Mouse (Mus musculus) left cerebral cortex, postnatal 4 days (tissue): ENCODE measurements at regions not wholly inside any gene's neighbourhood (a gene's known extent, or its start where the extent isn't known, plus 50 kb on each side); places are given as distances from the start of the nearest gene placed in this dataset.

Experiments
- DNase-seq: peaks from one replicate; pipeline ENCODE4 v3.0.0-alpha.2; 2022
- intact Hi-C: fragments of 180-260 bp; cut with DNase I; formaldehyde crosslinking; loops from one replicate; pipeline ENCODE4 v1.15.1; 2025

DNA sequence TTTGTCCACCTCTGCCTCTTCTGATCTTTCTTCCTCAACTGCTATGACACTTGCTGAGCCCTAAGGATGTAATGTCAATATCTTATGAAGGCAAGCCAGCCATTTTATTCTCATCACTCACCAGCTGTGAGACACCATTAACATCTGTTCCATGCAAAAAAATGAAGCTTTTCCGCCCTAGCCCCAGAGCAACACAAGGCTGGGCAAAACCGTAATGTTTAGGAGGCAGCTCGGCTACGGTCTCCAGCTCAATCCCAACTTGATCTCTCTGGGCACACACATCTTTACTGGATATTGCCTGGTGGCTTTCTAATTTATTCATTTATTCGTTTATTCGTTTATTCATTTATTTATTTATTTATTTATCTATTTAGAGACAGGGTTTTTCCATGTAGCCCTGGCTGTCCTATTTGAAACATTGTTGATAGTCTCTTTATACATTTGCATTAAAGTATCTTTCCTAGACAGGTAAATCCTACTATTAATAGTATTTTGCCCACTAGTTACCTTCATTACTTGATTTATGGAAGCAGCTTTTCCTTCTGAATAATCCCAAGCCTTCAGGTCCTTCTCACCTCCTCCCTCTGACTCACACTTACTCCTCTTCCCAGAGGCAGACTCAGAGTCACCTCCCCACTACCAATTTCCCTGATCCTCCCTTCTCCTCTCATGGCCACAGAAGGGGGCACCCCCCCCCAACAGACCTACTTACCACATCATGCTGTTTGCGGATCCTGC is 99.9 kb upstream of the Cpm start:
- intact Hi-C loops: no loop called here
- DNase-seq: no peak

DNA sequence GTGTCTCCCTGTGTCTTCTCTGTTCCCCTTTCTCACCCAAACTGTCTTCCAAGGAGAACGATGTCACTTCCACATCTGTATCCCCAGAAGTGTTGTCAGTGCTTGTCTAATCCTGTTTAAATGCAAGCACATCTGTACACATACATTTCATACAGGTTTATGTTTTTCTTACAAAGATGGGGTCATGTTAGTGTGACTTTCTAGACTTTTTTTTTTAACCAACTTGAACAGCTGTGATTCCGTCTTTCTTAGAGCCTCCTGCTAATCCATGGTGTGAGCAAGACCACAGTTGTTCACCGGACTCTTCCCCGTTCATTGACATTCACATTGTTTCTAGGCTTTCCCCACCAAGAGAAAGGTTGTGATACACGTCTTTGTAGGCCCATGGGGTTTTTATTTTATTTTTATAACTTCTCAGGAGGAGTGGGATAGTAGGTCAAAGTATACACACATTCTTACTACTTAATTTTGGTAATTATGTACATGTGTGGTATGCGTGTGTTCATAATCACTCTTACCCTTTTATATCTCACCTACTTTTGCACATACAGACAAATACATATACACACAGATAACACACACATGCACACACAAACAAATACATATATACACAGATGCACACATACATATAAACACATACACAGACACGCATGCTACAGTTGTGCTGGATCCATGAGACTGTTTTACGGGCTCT is 100.6 kb upstream of the Cpm start:
- no peak for DNase-seq
- intact Hi-C loops: no loop called here

DNA sequence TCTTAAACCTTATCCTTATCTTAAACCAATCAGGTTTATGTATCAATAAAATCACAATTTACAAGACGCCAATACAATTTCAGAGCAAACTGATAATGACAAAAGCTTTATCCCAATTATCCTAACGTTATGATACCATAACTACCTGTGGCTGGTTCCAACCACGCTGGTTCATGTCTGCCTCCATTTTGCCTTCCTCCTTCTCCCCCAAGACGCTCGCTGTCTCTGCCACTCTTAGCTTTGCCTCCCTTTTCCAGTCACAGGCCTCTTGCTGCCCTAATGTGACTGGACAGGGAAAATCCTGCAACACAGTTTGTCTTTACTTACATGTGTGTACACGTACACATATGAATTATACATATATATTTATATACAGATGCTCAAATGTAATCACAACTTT is 101.3 kb upstream of the Cpm start:
- intact Hi-C loops: no loop called here
- DNase-seq: no peak

DNA sequence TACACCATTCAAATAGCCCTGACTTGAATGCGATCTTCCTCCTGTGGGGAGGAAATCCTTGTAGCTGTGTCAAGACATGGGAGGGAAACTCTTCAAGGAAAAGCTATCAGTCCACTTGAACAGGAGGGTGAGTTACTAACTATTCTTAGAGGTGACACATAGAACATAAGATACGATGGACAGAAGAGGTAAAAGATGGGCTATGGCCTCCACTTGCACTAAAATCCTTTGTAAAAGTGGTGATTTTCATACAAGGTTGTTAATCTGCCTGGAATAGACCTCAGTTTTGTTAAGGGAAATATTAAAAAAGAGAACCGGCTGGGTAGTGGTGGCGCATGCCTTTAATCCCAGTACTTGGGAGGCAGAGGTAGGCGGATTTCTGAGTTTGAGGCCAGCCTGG is 102.1 kb upstream of the Cpm start:
- no peak for DNase-seq
- intact Hi-C loops: no loop called here

DNA sequence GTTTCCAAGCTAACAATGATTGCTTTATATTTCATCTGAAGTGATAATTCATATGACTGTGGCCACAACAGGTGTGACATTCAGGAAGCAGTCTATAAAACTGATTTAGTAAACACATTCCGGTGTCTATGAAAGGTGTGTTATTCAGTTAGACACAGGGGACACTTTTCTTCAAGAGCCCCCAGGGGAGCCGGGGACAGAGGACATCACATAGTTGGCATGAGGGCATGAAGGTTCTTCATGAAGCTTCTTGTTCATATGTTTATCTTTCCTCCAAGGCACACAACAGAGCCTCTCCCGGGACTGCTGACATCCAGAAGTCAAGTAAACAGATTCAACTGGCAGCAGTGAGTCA is 102.5 kb upstream of the Cpm start:
- no peak for DNase-seq
- intact Hi-C loops: no loop called here

DNA sequence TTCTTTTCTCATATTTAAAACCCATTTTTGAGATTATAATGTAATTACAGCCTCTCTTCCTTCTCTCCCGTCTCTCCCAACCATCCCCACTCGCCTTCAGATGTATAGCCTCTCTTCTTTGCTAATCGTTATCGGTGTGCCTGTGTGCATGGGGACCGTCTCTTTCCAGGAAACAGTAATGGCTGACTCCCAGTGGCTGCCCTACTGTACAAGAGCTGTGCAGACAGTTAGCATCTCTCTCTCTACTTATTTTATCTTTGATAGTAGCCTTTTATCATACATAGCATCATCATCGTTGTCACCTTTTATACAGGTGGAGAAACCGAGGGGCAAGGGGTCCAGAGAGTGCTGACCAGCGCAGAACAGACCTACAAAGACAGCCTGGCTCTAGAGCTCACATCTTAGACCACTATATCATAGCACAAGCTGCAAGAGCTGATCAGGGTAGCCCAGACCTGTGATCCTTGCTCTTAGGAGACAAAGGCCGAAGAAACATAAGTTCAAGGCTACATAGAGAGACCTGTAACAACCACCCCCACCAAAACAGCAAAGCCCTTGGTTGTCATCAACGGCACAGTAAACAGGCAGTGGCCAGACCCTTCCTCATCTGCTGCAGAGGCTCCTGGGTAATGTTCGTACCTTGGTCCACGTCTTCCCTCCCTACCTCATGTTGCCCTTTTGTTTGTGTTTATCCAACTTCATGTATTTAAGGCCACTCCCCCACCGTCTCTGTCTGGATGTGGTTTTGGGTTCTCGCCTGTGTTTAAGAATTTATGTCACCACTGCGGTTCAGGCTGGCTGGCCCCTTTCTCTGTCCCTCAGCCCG is 103.1 kb upstream of the Cpm start:
- intact Hi-C loops: no loop called here
- no peak for DNase-seq

DNA sequence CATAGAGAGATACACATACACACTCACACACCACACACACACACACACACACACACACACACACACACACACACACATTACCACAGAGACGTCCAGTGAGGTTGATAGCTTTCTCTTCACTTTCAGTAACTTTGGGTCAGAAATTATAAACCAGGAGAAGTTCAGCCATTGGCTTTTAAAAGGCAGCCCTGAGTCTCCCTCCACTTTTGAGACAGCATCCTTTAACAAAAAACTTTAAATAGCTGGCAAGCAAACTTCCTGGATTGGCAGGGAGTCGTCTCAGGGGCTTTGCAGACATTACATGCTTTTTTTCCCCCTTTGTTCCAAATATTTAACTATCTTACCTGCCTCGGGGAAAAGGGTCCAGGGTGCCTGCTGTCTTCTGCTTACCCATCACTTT is 103.7 kb upstream of the Cpm start:
- no peak for DNase-seq
- intact Hi-C loops: no loop called here

DNA sequence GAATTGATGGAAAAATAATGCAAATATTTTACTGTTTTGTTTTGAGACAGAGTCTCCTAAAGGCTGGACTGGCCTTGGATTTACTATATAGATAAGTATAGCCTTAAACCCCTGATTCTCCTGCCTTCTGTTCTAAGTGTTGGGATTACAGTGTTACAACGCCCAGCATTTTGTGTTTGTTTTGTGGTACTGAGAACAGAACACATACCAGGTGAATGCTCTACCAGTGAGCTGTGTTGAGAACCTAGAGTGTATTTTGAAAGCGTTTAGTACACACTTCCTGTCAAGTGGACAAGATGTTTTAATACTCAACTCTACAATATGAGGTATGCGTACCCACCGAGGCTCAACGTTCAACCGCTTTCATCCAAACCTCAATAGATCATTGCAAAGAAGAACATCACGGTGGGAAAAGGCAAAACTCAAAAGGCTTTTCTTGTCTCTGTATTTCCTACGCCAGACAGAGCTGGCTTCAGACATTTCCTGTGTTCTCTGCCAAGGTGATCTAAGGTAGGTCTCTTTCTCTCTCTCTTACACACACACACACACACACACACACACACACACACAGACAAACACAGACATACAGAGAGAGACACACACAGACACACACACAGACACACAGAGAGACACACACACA is 104.3 kb upstream of the Cpm start:
- no peak for DNase-seq
- intact Hi-C loops: no loop called here

DNA sequence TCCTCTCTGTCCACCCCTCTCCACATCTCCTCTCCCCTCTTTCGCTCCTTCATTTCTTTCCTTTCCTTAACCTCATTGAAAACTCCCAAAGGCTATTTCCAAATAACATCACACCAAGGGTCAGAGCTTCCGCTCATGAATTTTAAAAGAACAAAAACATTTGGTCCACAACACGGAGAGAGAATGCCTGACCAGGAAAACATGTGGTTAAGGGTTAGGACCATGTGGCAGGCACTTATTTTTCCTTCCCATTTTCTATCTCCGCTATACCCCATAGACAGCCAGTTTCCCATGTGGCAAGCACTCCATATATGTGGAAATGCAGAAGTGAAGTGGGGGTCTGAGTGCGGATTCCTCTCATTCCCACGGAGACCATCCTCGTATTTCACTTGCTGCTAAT is 105.2 kb upstream of the Cpm start:
- intact Hi-C loops: no loop called here
- no peak for DNase-seq

DNA sequence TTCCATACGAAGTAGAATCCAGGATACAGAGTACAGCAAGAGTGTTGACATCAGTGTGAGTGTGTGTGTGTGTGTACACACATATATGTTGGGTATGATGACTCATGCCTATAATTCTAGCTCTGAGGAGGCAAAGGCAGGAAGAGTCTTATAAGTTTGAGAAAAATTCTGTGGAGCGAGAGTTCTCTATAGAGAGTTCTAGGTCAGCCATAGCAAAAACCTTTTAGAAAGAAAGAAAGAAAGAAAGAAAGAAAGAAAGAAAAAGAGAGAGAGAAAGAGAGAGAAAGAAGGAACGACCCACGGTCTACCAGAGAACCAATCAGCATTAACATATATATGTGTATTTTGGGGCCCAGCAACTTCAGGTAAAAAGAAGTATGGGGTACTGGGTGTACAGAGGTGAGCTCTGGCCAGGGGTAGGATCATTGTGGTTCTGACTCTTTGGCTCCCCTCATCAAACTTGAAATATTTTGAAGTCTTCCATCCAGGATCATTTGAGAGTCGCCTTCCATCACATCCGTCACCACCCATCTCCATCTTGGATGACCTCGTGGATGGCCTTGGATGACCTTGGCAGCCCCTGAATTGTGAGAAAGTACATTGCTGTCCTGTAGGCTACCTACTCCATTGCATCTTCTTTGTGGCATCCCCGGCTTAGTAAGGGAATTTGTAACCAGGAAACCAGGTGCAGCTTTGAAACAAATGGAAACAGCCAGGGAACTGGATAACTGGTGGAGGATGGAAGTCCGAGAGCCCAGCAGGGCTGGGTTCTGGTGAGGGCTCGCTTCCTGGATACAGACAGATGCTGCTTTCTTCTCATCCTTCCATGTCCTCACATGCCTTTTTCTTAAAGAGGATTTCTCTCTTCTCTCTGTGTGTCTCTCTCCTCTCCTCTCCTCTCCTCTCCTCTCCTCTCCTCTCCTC is 106.1 kb upstream of the Cpm start:
- intact Hi-C loops: no loop called here
- DNase-seq: no peak

DNA sequence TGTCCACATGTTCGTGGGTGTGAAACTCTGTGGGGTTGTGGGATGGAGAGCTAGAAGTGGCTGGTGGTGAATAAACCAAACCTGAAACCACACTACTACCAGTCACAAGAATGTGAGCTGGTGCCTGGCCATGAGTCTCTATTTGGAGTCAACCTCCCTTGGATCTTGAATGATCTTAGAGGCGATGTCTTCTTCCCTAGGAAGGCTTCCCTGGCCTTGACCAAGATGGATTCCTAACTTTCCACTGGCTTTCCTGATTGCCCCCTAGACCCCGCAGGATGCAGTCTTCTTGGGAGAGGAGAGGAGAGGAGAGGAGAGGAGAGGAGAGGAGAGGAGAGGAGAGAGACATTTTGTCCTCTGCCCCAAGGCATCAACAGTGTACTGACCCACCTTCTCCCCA is 106.9 kb upstream of the Cpm start:
- intact Hi-C loops: no loop called here
- no peak for DNase-seq

DNA sequence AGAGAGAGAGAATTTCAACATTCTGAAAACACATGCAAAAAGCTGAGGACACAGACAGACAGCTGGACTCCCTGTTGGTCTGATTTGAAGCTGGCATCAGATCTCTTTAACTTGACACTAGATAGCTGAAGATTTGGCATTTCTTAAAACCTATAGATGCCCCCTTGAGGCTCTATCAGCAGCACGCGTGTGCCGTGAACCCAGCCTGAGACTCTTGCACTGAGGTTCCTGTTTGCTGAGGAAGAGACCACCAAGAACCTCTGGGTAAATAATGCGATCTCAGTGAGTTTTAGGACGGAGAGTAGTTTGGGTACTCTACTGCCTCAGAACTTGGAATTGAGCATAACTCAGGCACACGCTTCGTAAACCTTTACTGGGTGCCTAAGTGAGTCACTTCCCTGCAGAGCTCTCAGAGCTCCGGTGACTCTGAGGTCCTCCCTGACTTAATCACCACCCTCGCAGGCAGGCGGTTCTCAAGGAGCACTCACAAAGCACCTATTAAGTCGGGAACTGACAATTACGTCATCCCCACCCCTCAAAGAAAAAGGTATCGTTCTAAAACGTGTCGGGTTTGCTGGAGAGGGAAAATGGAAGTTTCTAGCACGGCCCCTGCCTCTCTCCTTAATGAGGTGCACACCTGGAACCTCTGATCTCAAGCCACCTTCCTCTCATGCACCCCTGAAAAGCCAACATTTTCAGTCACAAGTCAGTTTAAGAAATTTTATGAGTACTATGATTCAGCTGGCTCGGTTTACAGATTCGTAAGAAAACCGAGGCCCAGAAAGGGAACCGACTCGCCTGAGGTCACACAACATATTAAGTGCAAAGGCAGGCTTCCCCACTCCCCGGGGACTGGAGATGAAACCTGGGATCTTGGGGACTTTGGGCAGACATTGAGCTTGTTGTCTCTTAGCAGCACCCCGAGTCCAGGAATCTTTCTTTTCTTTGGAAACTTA is 107.7 kb upstream of the Cpm start:
- intact Hi-C loops: no loop called here
- DNase-seq: no peak

DNA sequence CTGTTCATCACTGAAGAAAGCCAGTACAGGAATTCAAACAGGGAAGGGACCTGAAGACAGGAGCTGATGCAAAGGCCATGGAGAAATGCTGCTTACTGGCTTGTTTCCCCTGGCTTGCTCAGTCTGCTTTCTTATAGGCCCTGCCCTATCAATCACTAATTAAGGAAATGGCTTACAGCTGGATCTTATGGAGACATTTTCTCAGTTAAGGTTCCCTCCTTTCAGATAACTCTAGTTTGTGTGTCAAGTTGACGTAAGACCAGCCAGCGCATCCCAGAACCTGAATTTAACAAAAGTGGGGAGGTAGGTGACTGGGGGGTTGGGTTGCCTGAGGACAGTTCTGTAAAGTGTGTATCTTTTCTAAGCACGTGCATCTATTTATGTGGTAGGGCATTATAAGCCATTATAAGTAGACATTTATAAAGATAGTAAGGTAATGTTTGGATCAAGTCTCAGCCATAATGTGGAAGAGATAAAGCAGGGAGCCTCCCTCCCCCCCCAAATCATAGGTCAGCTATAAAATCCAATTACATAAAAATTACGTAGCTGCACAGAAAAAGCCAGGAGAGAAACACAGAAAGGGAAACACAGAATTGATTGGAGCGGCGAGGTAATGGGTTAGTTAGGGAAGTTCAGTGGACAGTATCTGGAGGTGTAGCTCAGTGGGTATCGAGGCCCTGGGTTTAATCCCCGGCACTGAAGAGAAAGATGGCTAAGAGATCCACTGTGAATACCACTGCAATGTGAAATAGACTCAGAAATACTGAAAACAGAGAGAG is 108.6 kb upstream of the Cpm start:
- intact Hi-C loops: no loop called here
- DNase-seq: no peak

DNA sequence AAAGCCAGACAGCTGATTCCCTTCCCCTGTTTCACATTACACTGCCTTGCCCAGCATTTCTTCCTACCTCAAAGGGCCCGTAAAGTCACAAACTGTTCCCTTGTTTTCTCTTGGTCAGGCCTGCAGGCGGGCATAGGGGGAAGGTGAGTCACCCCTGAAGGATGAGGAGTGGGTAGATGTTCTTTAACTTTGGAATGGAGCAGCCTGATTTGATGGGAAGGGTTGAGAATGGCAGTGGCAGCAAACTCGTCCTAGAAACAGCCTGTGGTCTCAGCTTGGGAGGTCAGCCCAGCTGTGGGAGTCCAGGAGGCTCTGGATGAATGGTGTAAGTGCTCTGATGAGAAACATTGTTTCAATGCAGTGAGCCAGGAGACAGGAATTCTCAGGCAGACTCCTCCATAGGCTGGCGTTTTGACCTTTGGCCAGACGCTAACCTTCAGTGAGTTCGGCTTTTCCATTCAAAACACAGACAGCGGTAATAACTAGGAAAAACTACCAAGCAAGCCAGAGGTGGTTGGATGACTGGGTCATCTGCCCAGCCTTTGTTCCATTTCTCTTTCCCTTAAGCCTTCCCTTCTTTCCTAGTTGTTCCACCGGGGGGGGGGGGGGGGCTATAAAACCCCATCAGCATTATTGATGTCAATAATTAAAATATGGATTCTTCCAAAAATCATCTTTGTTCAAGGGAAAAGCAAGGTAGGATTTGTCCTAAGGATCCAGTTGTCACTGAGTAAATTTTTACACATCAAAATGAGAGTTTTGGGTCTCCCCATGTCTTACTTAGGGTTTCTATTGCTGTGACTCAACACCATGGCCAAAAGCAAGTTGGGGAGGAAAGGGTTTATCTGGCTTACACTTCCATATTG is 109.4 kb upstream of the Cpm start:
- intact Hi-C loops: loop anchor here (5.0 kb wide), 1 partner anchor 157 kb away; no protein-coding TSS in a partner anchor

DNA sequence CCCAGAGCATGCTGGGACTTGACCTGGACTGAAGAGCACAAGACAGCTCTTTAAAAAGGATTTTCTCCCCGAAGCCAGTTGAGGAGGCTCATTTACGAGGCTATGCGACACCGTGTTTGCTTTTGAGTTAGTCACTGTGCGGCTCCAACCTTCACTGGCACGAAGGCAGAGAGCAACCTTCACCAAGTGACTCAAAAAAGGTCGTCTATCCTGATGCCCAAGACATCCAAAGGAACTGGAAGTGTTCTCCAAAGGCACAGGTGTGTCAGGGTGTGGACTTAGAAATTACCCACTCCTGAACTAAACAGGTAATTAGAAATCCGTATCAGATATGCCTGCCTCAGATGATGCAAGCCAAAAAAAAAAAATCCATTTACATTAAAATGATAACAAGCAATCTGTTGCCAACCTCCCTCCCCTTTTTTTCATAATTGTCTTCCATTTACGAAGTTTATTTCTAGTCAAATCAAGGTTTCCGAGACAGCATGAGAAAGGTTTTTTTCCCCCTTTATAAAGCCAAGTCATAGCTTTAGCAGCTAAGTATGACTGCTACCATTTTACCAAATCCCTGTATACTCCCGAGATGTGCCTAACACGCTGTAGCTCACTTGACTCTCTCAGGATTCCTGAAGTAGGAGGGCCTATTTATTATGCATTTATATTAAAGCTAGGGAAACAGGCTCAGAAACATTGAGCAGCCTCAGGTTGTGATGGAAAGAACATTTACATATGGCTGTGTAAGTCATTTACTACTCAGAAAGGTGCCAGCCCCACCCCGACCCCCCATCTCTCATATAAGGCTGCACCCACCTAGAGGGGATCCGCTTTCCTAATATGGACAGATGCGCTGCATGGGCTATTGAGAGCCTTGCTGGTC is 110.3 kb upstream of the Cpm start:
- intact Hi-C loops: loop anchor here (5.0 kb wide), 1 partner anchor 158 kb away; no protein-coding TSS in a partner anchor

More for the DNA sequence above, 109.4 kb upstream of the Cpm start:
- DNase-seq: no peak

More for the DNA sequence above, 110.3 kb upstream of the Cpm start:
- DNase-seq: no peak
